Mouse (Mus musculus): ENCODE measurements around the gene Sult6b1. TPM values are rescaled to one million over a fixed set of nuclear protein-coding genes. Genes with fewer than 3 reads are reported as not detected.

Gene Sult6b1
- polyA plus RNA-seq, 1 experiment, result not detected

GRCm38 (mm10) chr17:78888554-78888953 is 18.2 kb downstream of the Sult6b1 start:
- Histone ChIP-seq H3K36me3 (ENCODE audit: control insufficient read depth, insufficient read depth, low read length) (no peaks in the 10 kb centered on the region), H3K4me1 (ENCODE audit: control insufficient read depth, insufficient read depth, low read length) (no peaks in the 10 kb centered on the region), H3K4me3 (ENCODE audit: insufficient read depth, low read depth, low read length) (no peak overlapping the region), H3K27me3 (replicated peaks; ENCODE audit: control insufficient read depth, insufficient read depth, low read length) (no peaks in the 10 kb centered on the region), H3K27ac (ENCODE audit: insufficient read depth, low read depth, low read length) (no peak overlapping the region)
- WGBS, result 89% methylated on average over 4 of the region's 4 CpGs
- TF ChIP-seq CTCF (conservative IDR thresholded peaks at IDR 0.05; ENCODE audit: insufficient read depth, insufficient read length, low read depth, low read length) (no peak), POLR2A (IDR thresholded peaks at IDR 0.05; ENCODE audit: low read depth, low read length) (no peak)
- DNase-seq, result no peak

GRCm38 (mm10) chr17:78885286-78886065 is 21.3 kb downstream of the Sult6b1 start:
- DNase-seq, result no peak
- no peak overlapping the region for H3K4me3 ChIP-seq (ENCODE audit: insufficient read depth, low read depth, low read length)
- TF ChIP-seq CTCF (conservative IDR thresholded peaks at IDR 0.05; ENCODE audit: insufficient read depth, insufficient read length, low read depth, low read length), result no peak
- no peak for TF ChIP-seq POLR2A (IDR thresholded peaks at IDR 0.05; ENCODE audit: low read depth, low read length)
- no peaks in the 10 kb centered on the region for H3K27me3 ChIP-seq (replicated peaks; ENCODE audit: control insufficient read depth, insufficient read depth, low read length)
- no peaks in the 10 kb centered on the region for H3K36me3 ChIP-seq (ENCODE audit: control insufficient read depth, insufficient read depth, low read length)
- 81% methylated on average over 5 of the region's 5 CpGs for WGBS
- peaks cover 9% of the 10 kb centered on the region; the same call in 1 of the 2 replicates for H3K4me1 ChIP-seq (ENCODE audit: control insufficient read depth, insufficient read depth, low read length)
- no peak overlapping the region for H3K27ac ChIP-seq (ENCODE audit: insufficient read depth, low read depth, low read length)

- no peak for DNase-seq
- 90% methylated on average over 4 of the region's 4 CpGs for WGBS
- Histone ChIP-seq H3K27ac (ENCODE audit: insufficient read depth, low read depth, low read length) (no peak overlapping the region), H3K36me3 (ENCODE audit: control insufficient read depth, insufficient read depth, low read length) (no peaks in the 10 kb centered on the region), H3K4me3 (ENCODE audit: insufficient read depth, low read depth, low read length) (no peak overlapping the region), H3K4me1 (ENCODE audit: control insufficient read depth, insufficient read depth, low read length) (peaks cover 9% of the 10 kb centered on the region; the same call in 1 of the 2 replicates), H3K27me3 (replicated peaks; ENCODE audit: control insufficient read depth, insufficient read depth, low read length) (no peaks in the 10 kb centered on the region)
- TF ChIP-seq CTCF (conservative IDR thresholded peaks at IDR 0.05; ENCODE audit: insufficient read depth, insufficient read length, low read depth, low read length) (no peak), POLR2A (IDR thresholded peaks at IDR 0.05; ENCODE audit: low read depth, low read length) (no peak)
These were observed 23.5 kb downstream of the Sult6b1 start for GRCm38 (mm10) chr17:78883291-78883690.

GRCm38 (mm10) chr17:78882401-78883112 is 24.2 kb downstream of the Sult6b1 start, which contains the start of gene Eif2ak2:
Gene Eif2ak2 (minus strand): TSS chr17:78882573.
- H3K4me1 ChIP-seq (ENCODE audit: control insufficient read depth, insufficient read depth, low read length), result peaks cover 9% of the 10 kb centered on the region; the same call in 1 of the 2 replicates
- peak; percentile 94 for DNase-seq
- H3K27me3 ChIP-seq (replicated peaks; ENCODE audit: control insufficient read depth, insufficient read depth, low read length), result no peaks in the 10 kb centered on the region
- TF ChIP-seq POLR2A (IDR thresholded peaks at IDR 0.05; ENCODE audit: low read depth, low read length) (peak; percentile 40), CTCF (conservative IDR thresholded peaks at IDR 0.05; ENCODE audit: insufficient read depth, insufficient read length, low read depth, low read length) (no peak)
- 1% methylated on average over 28 of the region's 28 CpGs for WGBS
- H3K4me3 ChIP-seq (ENCODE audit: insufficient read depth, low read depth, low read length), result peak within 1 kb of the TSS; percentile 57
- no peaks in the 10 kb centered on the region for H3K36me3 ChIP-seq (ENCODE audit: control insufficient read depth, insufficient read depth, low read length)
- H3K27ac ChIP-seq (ENCODE audit: insufficient read depth, low read depth, low read length), result peak within 1 kb of the TSS; percentile 74; the same call in 1 of the 2 replicates

- peak overlapping the region; percentile 74; the same call in 1 of the 2 replicates for H3K27ac ChIP-seq (ENCODE audit: insufficient read depth, low read depth, low read length)
These were observed 24.9 kb downstream of the Sult6b1 start for GRCm38 (mm10) chr17:78881878-78882304.

GRCm38 (mm10) chr17:78873886-78874285 is 32.9 kb downstream of the Sult6b1 start:
- H3K4me3 ChIP-seq (ENCODE audit: insufficient read depth, low read depth, low read length), result no peak overlapping the region
- 95% methylated on average over 6 of the region's 6 CpGs for WGBS
- TF ChIP-seq CTCF (conservative IDR thresholded peaks at IDR 0.05; ENCODE audit: insufficient read depth, insufficient read length, low read depth, low read length), result no peak
- TF ChIP-seq POLR2A (IDR thresholded peaks at IDR 0.05; ENCODE audit: low read depth, low read length), result no peak
- no peaks in the 10 kb centered on the region for H3K27me3 ChIP-seq (replicated peaks; ENCODE audit: control insufficient read depth, insufficient read depth, low read length)
- peaks cover 1% of the 10 kb centered on the region; the same call in 1 of the 2 replicates for H3K36me3 ChIP-seq (ENCODE audit: control insufficient read depth, insufficient read depth, low read length)
- H3K4me1 ChIP-seq (ENCODE audit: control insufficient read depth, insufficient read depth, low read length), result no peaks in the 10 kb centered on the region
- no peak overlapping the region for H3K27ac ChIP-seq (ENCODE audit: insufficient read depth, low read depth, low read length)
- no peak for DNase-seq

More at GRCm38 (mm10) chr17:78881878-78882304, 24.9 kb downstream of the Sult6b1 start:
- Histone ChIP-seq H3K4me3 (ENCODE audit: insufficient read depth, low read depth, low read length) (peak overlapping the region; percentile 57), H3K27me3 (replicated peaks; ENCODE audit: control insufficient read depth, insufficient read depth, low read length) (no peaks in the 10 kb centered on the region), H3K36me3 (ENCODE audit: control insufficient read depth, insufficient read depth, low read length) (no peaks in the 10 kb centered on the region; the same call in 1 of the 2 replicates), H3K4me1 (ENCODE audit: control insufficient read depth, insufficient read depth, low read length) (peaks cover 9% of the 10 kb centered on the region; the same call in 1 of the 2 replicates)
- TF ChIP-seq CTCF (conservative IDR thresholded peaks at IDR 0.05; ENCODE audit: insufficient read depth, insufficient read length, low read depth, low read length) (no peak), POLR2A (IDR thresholded peaks at IDR 0.05; ENCODE audit: low read depth, low read length) (no peak)
- 7% methylated on average over 7 of the region's 7 CpGs for WGBS
- peak; percentile 17 for DNase-seq
